Mouse (Mus musculus): ENCODE measurements around the gene Zdhhc6.

DNA sequence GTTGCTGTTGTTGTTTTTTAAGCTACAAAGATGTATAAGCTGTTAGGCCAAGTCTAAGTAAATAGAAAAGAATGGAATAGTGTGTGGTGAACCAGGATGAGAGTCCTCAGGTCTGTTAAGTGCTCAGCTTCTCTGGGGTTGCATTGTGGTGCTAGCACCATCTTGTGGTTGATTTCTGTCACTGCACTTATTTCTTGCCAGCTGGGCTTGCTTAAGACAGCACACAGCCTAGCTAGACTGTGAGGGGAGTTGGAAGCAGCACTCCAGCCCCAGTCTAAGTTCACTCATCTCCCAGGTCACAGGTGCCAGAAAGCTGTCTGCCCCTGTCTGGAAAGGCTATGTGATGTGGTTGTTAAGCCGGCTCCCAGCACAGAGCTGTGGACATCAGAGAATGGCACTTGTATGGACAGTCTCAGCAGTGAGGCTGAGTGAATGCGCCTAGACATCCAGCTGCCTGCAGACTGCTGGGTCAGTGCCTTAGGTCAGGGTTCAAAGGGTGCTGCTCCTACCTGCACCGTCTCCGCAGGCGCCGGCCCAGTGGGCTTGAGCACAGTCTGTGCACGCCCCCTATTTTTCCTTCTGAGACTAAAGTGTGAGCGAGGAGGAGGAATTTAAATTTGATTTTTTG is 16.9 kb upstream of the Zdhhc6 start:
- no peak for TF ChIP-seq POLR2A (IDR thresholded peaks at IDR 0.05; ENCODE audit: low read depth, low read length)
- TF ChIP-seq CTCF (conservative IDR thresholded peaks at IDR 0.05; ENCODE audit: insufficient read depth, insufficient read length, low read depth, low read length) = peak; percentile 94

Data from kidney, adult 2 months (tissue).